Mouse (Mus musculus): ENCODE data around the gene Rtkn2. TPM values are rescaled to one million over a fixed set of nuclear protein-coding genes. Genes with fewer than 3 reads are reported as not detected.

The Rtkn2 gene
- polyA plus RNA-seq, 1 experiment from 2014 or later, result 6.5 TPM

DNA sequence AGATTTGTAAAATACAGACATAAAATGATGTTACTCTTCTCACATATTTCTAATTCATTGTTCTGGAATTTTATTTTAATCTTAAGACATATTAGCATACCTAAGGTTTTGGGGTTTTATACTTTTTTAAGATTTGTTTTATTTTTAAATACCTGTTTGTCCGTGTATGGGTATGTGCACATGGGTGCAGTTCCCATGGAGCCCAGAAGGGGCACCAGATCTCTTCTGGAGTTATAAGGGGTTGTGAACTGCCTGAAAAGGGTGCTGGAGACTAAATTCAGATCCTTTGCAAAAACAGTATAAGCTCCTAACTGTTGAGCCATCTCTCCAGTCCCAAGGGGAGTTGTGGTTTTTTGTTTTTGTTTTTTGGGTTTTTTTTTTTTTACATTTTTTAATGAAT, 79.0 kb downstream of the Rtkn2 start:
- Histone ChIP-seq H3K4me2 (ENCODE audit: low read depth, low read length) (no peak overlapping the region), H3K9me3 (replicated peaks; ENCODE audit: control insufficient read depth, low read length) (no peaks in the 10 kb centered on the region), H3K4me3 (replicated peaks; ENCODE audit: low read length) (no peak overlapping the region), H3K4me1 (ENCODE audit: control insufficient read depth, insufficient read depth, low read length) (peaks cover 10% of the 10 kb centered on the region), H3K9ac (ENCODE audit: low read length) (no peak overlapping the region), H3K27me3 (ENCODE audit: control insufficient read depth, insufficient read depth, low read length) (no peaks in the 10 kb centered on the region), H3K36me3 (ENCODE audit: control insufficient read depth, insufficient read depth, low read length) (no peaks in the 10 kb centered on the region), H3K27ac (ENCODE audit: low read length) (no peak overlapping the region)
- no peak for ATAC-seq (ENCODE audit: insufficient read depth, low FRiP score)
- WGBS, result 100% methylated on average over 1 of the region's 1 CpGs

DNA sequence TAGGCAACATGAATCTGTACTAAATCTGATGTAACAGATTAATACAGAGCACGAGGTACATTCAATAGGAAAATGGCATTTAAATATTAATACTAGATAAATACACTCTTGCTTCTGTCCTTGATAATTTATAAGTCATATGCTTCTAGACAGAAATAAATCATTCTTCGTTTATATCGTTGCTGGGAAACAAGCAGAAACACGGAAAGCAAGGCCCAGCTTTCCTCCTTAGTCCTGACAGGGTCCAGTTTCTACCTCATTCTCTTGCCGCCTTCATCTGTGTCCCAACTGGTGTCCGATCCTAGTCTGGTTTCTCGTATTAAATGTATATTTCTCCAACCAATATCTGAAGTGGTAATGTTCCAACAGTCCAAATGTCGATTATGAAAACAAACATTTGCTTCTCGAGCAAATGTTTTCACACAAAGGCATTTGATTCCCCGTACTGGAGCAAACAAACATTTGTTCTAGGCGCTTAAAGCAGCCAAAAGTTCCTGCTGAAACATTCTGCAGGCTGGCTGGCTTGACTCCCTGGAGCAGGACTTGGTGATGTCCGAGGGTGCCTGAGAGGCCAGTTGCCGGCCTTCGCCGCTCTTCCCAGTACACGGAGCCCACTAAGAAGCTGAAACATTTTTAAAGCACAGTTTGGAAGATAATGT, 81.3 kb downstream of the Rtkn2 start:
- Histone ChIP-seq H3K9me3 (replicated peaks; ENCODE audit: control insufficient read depth, low read length) (no peaks in the 10 kb centered on the region), H3K27ac (ENCODE audit: low read length) (peak overlapping the region; percentile 95), H3K4me1 (ENCODE audit: control insufficient read depth, insufficient read depth, low read length) (peaks cover 10% of the 10 kb centered on the region), H3K9ac (ENCODE audit: low read length) (peak overlapping the region; percentile 46), H3K36me3 (ENCODE audit: control insufficient read depth, insufficient read depth, low read length) (no peaks in the 10 kb centered on the region), H3K4me2 (ENCODE audit: low read depth, low read length) (peak overlapping the region; percentile 39), H3K27me3 (ENCODE audit: control insufficient read depth, insufficient read depth, low read length) (no peaks in the 10 kb centered on the region), H3K4me3 (replicated peaks; ENCODE audit: low read length) (no peak overlapping the region)
- ATAC-seq (ENCODE audit: insufficient read depth, low FRiP score), result peak; percentile 65
- WGBS, result 26% methylated on average over 16 of the region's 16 CpGs

DNA sequence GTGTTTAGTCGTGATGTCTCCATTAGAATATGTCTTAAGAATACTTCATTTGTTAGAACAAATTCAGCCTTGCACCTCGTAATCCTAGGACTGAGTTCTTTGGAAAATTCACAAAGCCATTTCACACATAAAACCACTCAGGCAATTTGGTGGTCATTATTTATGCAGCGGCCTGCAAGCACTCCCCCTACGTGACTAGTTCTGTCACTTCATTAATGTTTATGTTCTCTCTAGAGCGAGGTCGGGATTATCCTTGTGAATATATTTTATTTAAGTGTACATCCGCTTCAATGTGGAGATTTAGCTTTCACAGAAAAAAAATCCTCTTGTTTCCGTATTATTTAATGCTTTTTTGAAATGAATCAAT, 81.9 kb downstream of the Rtkn2 start:
- H3K36me3 ChIP-seq (ENCODE audit: control insufficient read depth, insufficient read depth, low read length), result no peaks in the 10 kb centered on the region
- peak overlapping the region; percentile 39 for H3K4me2 ChIP-seq (ENCODE audit: low read depth, low read length)
- no peak; the same call in 1 of the 2 replicates for ATAC-seq (ENCODE audit: insufficient read depth, low FRiP score)
- peak overlapping the region; percentile 95 for H3K27ac ChIP-seq (ENCODE audit: low read length)
- no peaks in the 10 kb centered on the region for H3K27me3 ChIP-seq (ENCODE audit: control insufficient read depth, insufficient read depth, low read length)
- H3K4me1 ChIP-seq (ENCODE audit: control insufficient read depth, insufficient read depth, low read length), result peaks cover 10% of the 10 kb centered on the region
- no peaks in the 10 kb centered on the region for H3K9me3 ChIP-seq (replicated peaks; ENCODE audit: control insufficient read depth, low read length)
- 42% methylated on average over 8 of the region's 8 CpGs for WGBS
- no peak overlapping the region for H3K4me3 ChIP-seq (replicated peaks; ENCODE audit: low read length)
- H3K9ac ChIP-seq (ENCODE audit: low read length), result peak overlapping the region; percentile 46; the same call in 1 of the 2 replicates

DNA sequence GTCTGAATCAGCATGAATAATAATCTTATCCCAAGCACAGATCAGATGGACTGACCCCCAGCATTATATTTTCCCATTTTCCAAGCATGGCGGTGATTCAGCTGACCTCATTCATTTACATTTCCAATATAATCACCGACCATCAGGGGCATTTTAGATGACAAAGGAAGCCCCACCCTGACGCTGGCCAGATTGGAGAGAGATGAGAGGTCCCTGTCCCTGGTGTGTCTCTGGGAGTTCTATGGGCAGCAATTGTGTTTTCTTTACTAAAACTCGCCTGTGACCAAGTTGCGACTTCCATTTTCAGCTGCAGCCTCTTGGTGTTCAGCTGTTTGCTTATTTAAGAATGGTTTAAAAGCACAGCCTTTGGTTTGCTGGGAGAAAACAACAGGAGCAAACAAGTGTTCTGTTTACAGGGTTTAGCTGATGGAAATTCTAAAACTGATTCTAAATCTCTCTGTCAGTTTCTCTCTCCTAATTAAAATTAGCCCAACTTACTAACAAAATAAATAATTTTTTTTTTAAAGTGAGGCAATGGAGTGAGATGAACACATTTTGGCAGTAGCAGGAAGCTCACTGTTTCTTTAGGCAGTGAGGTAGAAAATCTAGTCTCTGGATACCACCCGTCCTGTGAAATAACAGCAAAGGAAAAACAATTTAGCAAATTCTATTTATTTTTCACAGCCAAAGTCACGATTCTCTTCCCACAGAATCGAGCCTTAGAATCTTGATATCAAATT, 84.6 kb downstream of the Rtkn2 start:
- no peak for ATAC-seq (ENCODE audit: insufficient read depth, low FRiP score)
- Histone ChIP-seq H3K9ac (ENCODE audit: low read length) (no peak overlapping the region), H3K4me1 (ENCODE audit: control insufficient read depth, insufficient read depth, low read length) (peaks cover 5% of the 10 kb centered on the region), H3K9me3 (replicated peaks; ENCODE audit: control insufficient read depth, low read length) (no peaks in the 10 kb centered on the region), H3K27me3 (ENCODE audit: control insufficient read depth, insufficient read depth, low read length) (no peaks in the 10 kb centered on the region), H3K4me2 (ENCODE audit: low read depth, low read length) (no peak overlapping the region), H3K4me3 (replicated peaks; ENCODE audit: low read length) (no peak overlapping the region), H3K27ac (ENCODE audit: low read length) (no peak overlapping the region), H3K36me3 (ENCODE audit: control insufficient read depth, insufficient read depth, low read length) (no peaks in the 10 kb centered on the region)
- 59% methylated on average over 8 of the region's 8 CpGs for WGBS

DNA sequence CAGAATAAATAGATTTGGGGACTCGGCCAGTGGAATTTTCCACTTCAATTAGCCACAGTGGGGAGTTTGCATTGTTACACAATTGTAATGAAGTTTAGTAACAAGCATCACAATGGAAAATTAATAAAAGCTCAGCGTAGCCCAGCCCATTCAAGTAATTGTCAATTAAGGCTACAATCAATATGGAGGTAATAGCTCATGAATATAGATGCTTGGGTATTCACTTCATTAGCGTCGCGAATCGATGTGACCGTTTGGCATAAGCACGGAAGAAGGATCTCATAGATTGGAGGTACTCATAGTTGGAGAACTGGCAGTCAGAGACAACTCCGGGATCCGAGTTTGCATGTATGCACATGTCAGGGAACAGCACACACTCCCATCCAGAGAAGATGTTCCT, 85.2 kb downstream of the Rtkn2 start:
- H3K4me3 ChIP-seq (replicated peaks; ENCODE audit: low read length), result no peak overlapping the region
- ATAC-seq (ENCODE audit: insufficient read depth, low FRiP score), result no peak
- WGBS, result 93% methylated on average over 10 of the region's 10 CpGs

DNA sequence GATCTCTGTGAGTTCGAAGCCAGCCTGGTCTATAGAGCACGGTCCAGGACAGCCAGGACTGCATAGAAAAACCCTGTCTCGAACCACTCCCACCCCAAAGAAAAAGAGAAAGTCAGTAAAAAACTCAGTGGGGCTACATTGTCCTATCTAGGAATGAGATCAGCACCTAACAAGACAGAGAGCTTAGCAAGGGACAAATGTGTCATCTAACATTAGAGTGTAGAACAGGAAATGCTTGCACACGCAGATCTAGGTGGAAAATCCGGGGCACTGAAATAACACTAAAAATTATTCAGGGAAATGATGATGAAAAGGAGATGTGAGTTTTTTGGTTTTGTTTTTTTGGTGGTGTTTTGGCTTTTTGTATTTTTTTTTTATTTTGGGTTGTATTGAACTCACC, 86.8 kb downstream of the Rtkn2 start:
- H3K27ac ChIP-seq (ENCODE audit: low read length), result no peak overlapping the region
- no peaks in the 10 kb centered on the region for H3K27me3 ChIP-seq (ENCODE audit: control insufficient read depth, insufficient read depth, low read length)
- no peaks in the 10 kb centered on the region for H3K9me3 ChIP-seq (replicated peaks; ENCODE audit: control insufficient read depth, low read length)
- no peak overlapping the region for H3K4me2 ChIP-seq (ENCODE audit: low read depth, low read length)
- peaks cover under 1% of the 10 kb centered on the region for H3K4me1 ChIP-seq (ENCODE audit: control insufficient read depth, insufficient read depth, low read length)
- ATAC-seq (ENCODE audit: insufficient read depth, low FRiP score), result no peak
- no peaks in the 10 kb centered on the region for H3K36me3 ChIP-seq (ENCODE audit: control insufficient read depth, insufficient read depth, low read length)
- no peak overlapping the region for H3K9ac ChIP-seq (ENCODE audit: low read length)
- no peak overlapping the region for H3K4me3 ChIP-seq (replicated peaks; ENCODE audit: low read length)
- 84% methylated on average over 5 of the region's 5 CpGs for WGBS

More for the DNA sequence above, 85.2 kb downstream of the Rtkn2 start:
- Histone ChIP-seq H3K4me2 (ENCODE audit: low read depth, low read length) (no peak overlapping the region), H3K36me3 (ENCODE audit: control insufficient read depth, insufficient read depth, low read length) (no peaks in the 10 kb centered on the region), H3K9me3 (replicated peaks; ENCODE audit: control insufficient read depth, low read length) (no peaks in the 10 kb centered on the region), H3K27me3 (ENCODE audit: control insufficient read depth, insufficient read depth, low read length) (no peaks in the 10 kb centered on the region), H3K27ac (ENCODE audit: low read length) (no peak overlapping the region), H3K9ac (ENCODE audit: low read length) (no peak overlapping the region), H3K4me1 (ENCODE audit: control insufficient read depth, insufficient read depth, low read length) (peaks cover 5% of the 10 kb centered on the region)

DNA sequence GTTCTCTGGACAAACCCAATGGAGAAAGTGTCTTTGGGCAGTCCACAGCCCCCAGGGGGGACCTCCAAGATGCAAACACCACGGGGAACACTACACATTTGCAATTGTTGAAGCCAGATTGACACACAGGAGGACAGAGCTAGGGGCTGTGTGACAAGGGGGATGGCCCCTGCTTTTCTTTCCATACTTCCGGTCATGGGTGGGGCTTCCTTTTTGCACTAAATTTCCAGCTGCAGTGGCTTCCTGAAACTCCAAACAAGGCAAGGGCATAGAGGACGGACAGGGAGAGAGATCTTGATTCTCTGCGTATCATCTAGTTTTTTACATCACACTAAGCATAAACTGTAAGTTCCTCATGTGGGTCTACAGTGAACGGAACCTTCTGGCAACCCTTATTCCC, 88.6 kb downstream of the Rtkn2 start:
- no peak overlapping the region for H3K4me2 ChIP-seq (ENCODE audit: low read depth, low read length)
- H3K4me3 ChIP-seq (replicated peaks; ENCODE audit: low read length), result no peak overlapping the region
- H3K27me3 ChIP-seq (ENCODE audit: control insufficient read depth, insufficient read depth, low read length), result no peaks in the 10 kb centered on the region
- no peak overlapping the region for H3K27ac ChIP-seq (ENCODE audit: low read length)
- no peak overlapping the region for H3K9ac ChIP-seq (ENCODE audit: low read length)
- ATAC-seq (ENCODE audit: insufficient read depth, low FRiP score), result no peak
- no peaks in the 10 kb centered on the region for H3K36me3 ChIP-seq (ENCODE audit: control insufficient read depth, insufficient read depth, low read length)
- H3K9me3 ChIP-seq (replicated peaks; ENCODE audit: control insufficient read depth, low read length), result no peaks in the 10 kb centered on the region
- H3K4me1 ChIP-seq (ENCODE audit: control insufficient read depth, insufficient read depth, low read length), result no peaks in the 10 kb centered on the region
- WGBS, result 80% methylated on average over 5 of the region's 5 CpGs

DNA sequence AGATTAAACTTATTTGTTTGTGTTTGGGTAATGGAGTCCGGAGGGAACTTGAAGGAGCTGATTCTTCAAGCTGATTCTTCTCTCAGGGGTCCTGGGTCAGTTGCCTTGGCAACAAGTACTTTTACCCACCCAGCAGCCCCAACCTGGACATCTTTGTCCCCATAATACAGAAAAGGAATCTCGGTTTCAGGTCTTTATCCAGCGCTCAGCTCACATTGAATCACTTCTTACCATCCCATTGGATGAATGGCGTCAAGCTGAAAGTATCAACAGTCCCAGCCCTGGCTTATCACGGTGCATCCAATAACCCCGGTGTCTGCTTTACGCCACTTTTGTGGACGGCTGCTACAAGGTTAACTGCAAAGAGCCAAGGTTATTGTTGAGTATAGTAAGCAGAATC, 89.1 kb downstream of the Rtkn2 start:
- 75% methylated on average over 8 of the region's 8 CpGs for WGBS
- no peaks in the 10 kb centered on the region for H3K27me3 ChIP-seq (ENCODE audit: control insufficient read depth, insufficient read depth, low read length)
- H3K36me3 ChIP-seq (ENCODE audit: control insufficient read depth, insufficient read depth, low read length), result no peaks in the 10 kb centered on the region
- no peak overlapping the region for H3K9ac ChIP-seq (ENCODE audit: low read length)
- no peaks in the 10 kb centered on the region for H3K9me3 ChIP-seq (replicated peaks; ENCODE audit: control insufficient read depth, low read length)
- ATAC-seq (ENCODE audit: insufficient read depth, low FRiP score), result no peak
- H3K4me1 ChIP-seq (ENCODE audit: control insufficient read depth, insufficient read depth, low read length), result no peaks in the 10 kb centered on the region
- H3K4me2 ChIP-seq (ENCODE audit: low read depth, low read length), result no peak overlapping the region
- H3K27ac ChIP-seq (ENCODE audit: low read length), result no peak overlapping the region
- no peak overlapping the region for H3K4me3 ChIP-seq (replicated peaks; ENCODE audit: low read length)

DNA sequence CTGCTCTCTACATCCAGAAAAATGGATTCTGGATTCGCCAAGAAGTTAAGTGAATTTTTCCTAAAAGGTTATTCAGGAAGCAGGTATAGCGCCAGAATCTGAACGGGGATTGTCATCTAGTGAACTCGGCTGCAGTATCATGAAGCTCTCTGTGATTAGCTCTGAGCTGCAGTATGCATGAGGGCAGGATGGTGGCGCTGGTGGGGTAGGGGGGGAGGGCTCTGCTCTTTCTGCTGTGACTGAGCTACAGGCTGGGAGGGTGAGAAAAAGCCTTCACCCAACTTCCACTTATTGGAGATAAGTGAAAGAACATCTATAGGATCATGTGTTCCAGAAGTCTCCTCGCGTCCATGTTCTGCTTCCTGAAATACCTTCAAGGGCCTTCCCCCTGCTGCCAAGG, 91.7 kb downstream of the Rtkn2 start:
- Histone ChIP-seq H3K4me3 (replicated peaks; ENCODE audit: low read length) (no peak overlapping the region), H3K4me2 (ENCODE audit: low read depth, low read length) (no peak overlapping the region), H3K27ac (ENCODE audit: low read length) (no peak overlapping the region), H3K27me3 (ENCODE audit: control insufficient read depth, insufficient read depth, low read length) (no peaks in the 10 kb centered on the region), H3K4me1 (ENCODE audit: control insufficient read depth, insufficient read depth, low read length) (no peaks in the 10 kb centered on the region), H3K9me3 (replicated peaks; ENCODE audit: control insufficient read depth, low read length) (no peaks in the 10 kb centered on the region), H3K36me3 (ENCODE audit: control insufficient read depth, insufficient read depth, low read length) (no peaks in the 10 kb centered on the region), H3K9ac (ENCODE audit: low read length) (no peak overlapping the region)
- WGBS, result 77% methylated on average over 7 of the region's 7 CpGs
- no peak for ATAC-seq (ENCODE audit: insufficient read depth, low FRiP score)

Data from stomach, embryonic 16.5 days (tissue).